Mouse (Mus musculus) forebrain, embryonic 10.5 days (tissue): ENCODE data around the gene Il21r. TPM values are rescaled to one million over a fixed set of nuclear protein-coding genes. Genes with fewer than 3 reads are reported as not detected.

Experiments
- DNase-seq: peaks from one replicate; pipeline ENCODE4 v3.0.0-alpha.2; 2017; ENCODE audit warnings: low spot score; ENCODE audit errors: extremely low spot score
- H3K27ac ChIP-seq: fragments of 300-500 bp; sonication (generic); 2 replicates; pipeline ENCODE4 v1.5.1; 2016; ENCODE audit warnings: mild to moderate bottlenecking
- H3K27me3 ChIP-seq: fragments of 300-500 bp; sonication (generic); 2 replicates; pipeline ENCODE4 v1.6.1; 2016; ENCODE audit warnings: mild to moderate bottlenecking; ENCODE audit not compliant: poor library complexity, severe bottlenecking
- H3K36me3 ChIP-seq: fragments of 300-500 bp; sonication (generic); replicated peaks from 2 replicates; pipeline ENCODE4 v1.6.1; 2016; ENCODE audit warnings: mild to moderate bottlenecking, moderate library complexity
- H3K4me1 ChIP-seq: fragments of 300-500 bp; sonication (generic); 2 replicates; pipeline ENCODE4 v1.6.1; 2016
- H3K4me3 ChIP-seq: fragments of 300-500 bp; sonication (generic); 2 replicates; pipeline ENCODE4 v1.5.1; 2016; ENCODE audit warnings: mild to moderate bottlenecking, moderate library complexity
- H3K9me3 ChIP-seq: fragments of 300-500 bp; sonication (generic); 2 replicates; pipeline ENCODE4 v1.6.1; 2016; ENCODE audit warnings: mild to moderate bottlenecking, moderate library complexity
- WGBS: fragments of 180-500 bp; shearing (Covaris S2); methylation state at CpG from one replicate; pipeline ENCODE4 v1.1.7; 2016; 5-methylcytosine and 5-hydroxymethylcytosine counted together
- polyA plus RNA-seq: library from polyadenylated mRNA; unstranded; fragments of >200 nt; fragmentation: Nextera tagmentation; extraction: Ambion mirVana; gene quantifications from 2 replicates; pipeline ENCODE4 v1.2.1, GENCODE M21; 2016

Il21r gene
- polyA plus RNA-seq, 1 experiment from 2014 or later, result 0.25 TPM

GRCm38 (mm10) chr7:125563093-125563492 lies 40.1 kb upstream of the Il21r start:
- H3K4me1 ChIP-seq, result peaks cover 17% of the 10 kb centered on the region
- no peak for DNase-seq
- no peak overlapping the region for H3K27ac ChIP-seq
- H3K9me3 ChIP-seq, result no peaks in the 10 kb centered on the region
- H3K27me3 ChIP-seq, result no peaks in the 10 kb centered on the region
- H3K36me3 ChIP-seq, result no peaks in the 10 kb centered on the region
- WGBS, result 88% methylated on average over 3 of the region's 3 CpGs
- no peak overlapping the region for H3K4me3 ChIP-seq

- Histone ChIP-seq H3K4me1 (peaks cover 17% of the 10 kb centered on the region), H3K36me3 (no peaks in the 10 kb centered on the region), H3K27ac (no peak overlapping the region), H3K27me3 (no peaks in the 10 kb centered on the region), H3K9me3 (no peaks in the 10 kb centered on the region), H3K4me3 (no peak overlapping the region)
- no peak for DNase-seq
- WGBS, result 83% methylated on average over 11 of the region's 11 CpGs
Measured at GRCm38 (mm10) chr7:125564316-125565024, 38.8 kb upstream of the Il21r start.

- no peak for DNase-seq
- no peak overlapping the region for H3K4me3 ChIP-seq
- H3K36me3 ChIP-seq, result 0 out of 2 replicates have a peak, but pooled peaks cover 3% of the 10 kb centered on the region
- H3K27me3 ChIP-seq, result no peaks in the 10 kb centered on the region
- no peak overlapping the region for H3K27ac ChIP-seq
- 79% methylated on average over 12 of the region's 12 CpGs for WGBS
- H3K4me1 ChIP-seq, result peaks cover 17% of the 10 kb centered on the region
- no peaks in the 10 kb centered on the region for H3K9me3 ChIP-seq
Measured at GRCm38 (mm10) chr7:125565516-125566285, 37.5 kb upstream of the Il21r start.

GRCm38 (mm10) chr7:125566420-125566819 lies 36.8 kb upstream of the Il21r start:
- H3K4me1 ChIP-seq, result peaks cover 17% of the 10 kb centered on the region
- 92% methylated on average over 2 of the region's 2 CpGs for WGBS
- H3K4me3 ChIP-seq, result no peak overlapping the region
- H3K36me3 ChIP-seq, result 0 out of 2 replicates have a peak, but pooled peaks cover 3% of the 10 kb centered on the region
- H3K9me3 ChIP-seq, result no peaks in the 10 kb centered on the region
- DNase-seq, result no peak
- H3K27me3 ChIP-seq, result no peaks in the 10 kb centered on the region
- no peak overlapping the region for H3K27ac ChIP-seq

GRCm38 (mm10) chr7:125568888-125569287 lies 34.3 kb upstream of the Il21r start:
- no peak overlapping the region for H3K27ac ChIP-seq
- no peak overlapping the region for H3K4me3 ChIP-seq
- no peaks in the 10 kb centered on the region for H3K27me3 ChIP-seq
- no peaks in the 10 kb centered on the region for H3K9me3 ChIP-seq
- 92% methylated on average over 8 of the region's 8 CpGs for WGBS
- DNase-seq, result no peak
- 0 out of 2 replicates have a peak, but pooled peaks cover 3% of the 10 kb centered on the region for H3K36me3 ChIP-seq
- H3K4me1 ChIP-seq, result peaks cover 21% of the 10 kb centered on the region

- DNase-seq, result no peak
- 90% methylated on average over 19 of the region's 19 CpGs for WGBS
- H3K27me3 ChIP-seq, result no peaks in the 10 kb centered on the region
- no peak overlapping the region for H3K4me3 ChIP-seq
- H3K4me1 ChIP-seq, result 0 out of 2 replicates have a peak, but pooled peaks cover 7% of the 10 kb centered on the region
- H3K36me3 ChIP-seq, result 0 out of 2 replicates have a peak, but pooled peaks cover 3% of the 10 kb centered on the region
- H3K9me3 ChIP-seq, result no peaks in the 10 kb centered on the region
- H3K27ac ChIP-seq, result no peak overlapping the region
Measured at GRCm38 (mm10) chr7:125571891-125572290, 31.3 kb upstream of the Il21r start.

- Histone ChIP-seq H3K27me3 (no peaks in the 10 kb centered on the region), H3K27ac (no peak overlapping the region), H3K36me3 (0 out of 2 replicates have a peak, but pooled peaks cover 3% of the 10 kb centered on the region), H3K9me3 (no peaks in the 10 kb centered on the region), H3K4me3 (no peak overlapping the region), H3K4me1 (0 out of 2 replicates have a peak, but pooled peaks cover 7% of the 10 kb centered on the region)
- WGBS, result 83% methylated on average over 6 of the region's 6 CpGs
- DNase-seq, result no peak
Measured at GRCm38 (mm10) chr7:125572737-125573136, 30.5 kb upstream of the Il21r start.

- DNase-seq, result no peak
- H3K27ac ChIP-seq, result no peak overlapping the region
- H3K9me3 ChIP-seq, result no peaks in the 10 kb centered on the region
- H3K4me1 ChIP-seq, result 0 out of 2 replicates have a peak, but pooled peaks cover 7% of the 10 kb centered on the region
- H3K27me3 ChIP-seq, result no peaks in the 10 kb centered on the region
- 0 out of 2 replicates have a peak, but pooled peaks cover 3% of the 10 kb centered on the region for H3K36me3 ChIP-seq
- no peak overlapping the region for H3K4me3 ChIP-seq
- 88% methylated on average over 2 of the region's 2 CpGs for WGBS
Measured at GRCm38 (mm10) chr7:125573849-125574248, 29.4 kb upstream of the Il21r start.

- no peak overlapping the region for H3K27ac ChIP-seq
- 0 out of 2 replicates have a peak, but pooled peaks cover 7% of the 10 kb centered on the region for H3K4me1 ChIP-seq
- no peak for DNase-seq
- H3K4me3 ChIP-seq, result no peak overlapping the region
- 0 out of 2 replicates have a peak, but pooled peaks cover 2% of the 10 kb centered on the region for H3K36me3 ChIP-seq
- no peaks in the 10 kb centered on the region for H3K27me3 ChIP-seq
- 91% methylated on average over 3 of the region's 3 CpGs for WGBS
- H3K9me3 ChIP-seq, result no peaks in the 10 kb centered on the region
Measured at GRCm38 (mm10) chr7:125574832-125575231, 28.4 kb upstream of the Il21r start.

GRCm38 (mm10) chr7:125575738-125576540 lies 27.3 kb upstream of the Il21r start:
- no peaks in the 10 kb centered on the region for H3K36me3 ChIP-seq
- no peak overlapping the region for H3K27ac ChIP-seq
- no peak overlapping the region for H3K4me3 ChIP-seq
- no peaks in the 10 kb centered on the region for H3K9me3 ChIP-seq
- H3K4me1 ChIP-seq, result peaks cover 12% of the 10 kb centered on the region
- no peaks in the 10 kb centered on the region for H3K27me3 ChIP-seq
- 87% methylated on average over 16 of the region's 16 CpGs for WGBS
- no peak for DNase-seq

- no peak overlapping the region for H3K27ac ChIP-seq
- H3K4me3 ChIP-seq, result no peak overlapping the region
- H3K27me3 ChIP-seq, result peaks cover 5% of the 10 kb centered on the region; the same call in 1 of the 2 replicates
- no peaks in the 10 kb centered on the region for H3K36me3 ChIP-seq
- H3K9me3 ChIP-seq, result no peaks in the 10 kb centered on the region
- 80% methylated on average over 7 of the region's 7 CpGs for WGBS
- no peak for DNase-seq
- peaks cover 18% of the 10 kb centered on the region for H3K4me1 ChIP-seq
Measured at GRCm38 (mm10) chr7:125576982-125577381, 26.2 kb upstream of the Il21r start.

- no peaks in the 10 kb centered on the region for H3K9me3 ChIP-seq
- H3K27me3 ChIP-seq, result peaks cover 9% of the 10 kb centered on the region; the same call in 1 of the 2 replicates
- peaks cover 12% of the 10 kb centered on the region for H3K4me1 ChIP-seq
- H3K27ac ChIP-seq, result no peak overlapping the region
- H3K4me3 ChIP-seq, result no peak overlapping the region
- DNase-seq, result no peak
- 87% methylated on average over 11 of the region's 11 CpGs for WGBS
- H3K36me3 ChIP-seq, result no peaks in the 10 kb centered on the region
Measured at GRCm38 (mm10) chr7:125577486-125578088, 25.6 kb upstream of the Il21r start.
